Mouse (Mus musculus) liver, adult (tissue): ENCODE measurements around the gene Ccdc28a.

Experiments
- GATA4 ChIP-seq: IDR thresholded peaks from 2 replicates; pipeline ENCODE4 v1.6.1; 2014; ENCODE audit warnings: mild to moderate bottlenecking, low read length; ENCODE audit not compliant: insufficient replicate concordance

The Ccdc28a gene

DNA sequence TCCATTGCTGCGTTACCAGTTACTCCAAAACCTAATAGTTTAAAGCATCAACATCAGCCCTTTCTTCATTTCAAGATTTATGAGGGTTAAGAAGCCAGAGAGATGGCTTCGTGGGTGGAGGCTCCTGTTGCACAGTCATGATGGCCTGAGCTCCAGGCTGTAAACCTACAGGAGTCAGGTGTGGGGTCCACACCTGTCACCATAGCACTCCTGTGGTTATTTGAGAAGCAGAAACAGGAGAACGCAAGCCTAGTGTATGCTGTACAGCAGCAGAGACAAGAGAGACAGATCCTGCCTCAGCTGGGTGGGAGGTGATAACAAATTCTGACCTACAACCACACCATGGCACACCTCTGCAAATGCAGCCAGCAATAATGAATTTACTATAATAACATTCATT lies 32.4 kb downstream of the Ccdc28a start:
- TF ChIP-seq GATA4, result no peak

GRCm38 (mm10) chr10:18200656-18201055 lies 34.1 kb downstream of the Ccdc28a start:
- no peak for TF ChIP-seq GATA4

DNA sequence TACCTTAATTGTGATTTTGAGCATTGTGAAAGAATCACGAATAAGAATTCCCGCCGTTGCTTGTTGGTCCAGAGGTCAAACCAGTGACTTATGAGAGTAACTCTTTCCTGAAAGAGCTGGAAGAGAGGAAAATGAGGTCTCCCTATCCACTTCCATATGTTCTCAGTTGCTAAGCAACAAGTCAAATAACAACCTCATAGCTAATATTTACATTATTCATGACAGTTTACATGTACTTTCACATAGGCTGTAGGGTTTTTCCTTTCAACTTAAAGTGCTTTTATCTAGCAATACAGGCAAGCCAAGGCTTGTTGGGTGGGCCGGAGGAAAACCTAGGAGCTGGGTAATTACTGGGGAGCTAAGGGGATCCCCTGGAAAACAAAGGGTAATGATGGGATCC lies 34.9 kb downstream of the Ccdc28a start:
- TF ChIP-seq GATA4, result no peak

DNA sequence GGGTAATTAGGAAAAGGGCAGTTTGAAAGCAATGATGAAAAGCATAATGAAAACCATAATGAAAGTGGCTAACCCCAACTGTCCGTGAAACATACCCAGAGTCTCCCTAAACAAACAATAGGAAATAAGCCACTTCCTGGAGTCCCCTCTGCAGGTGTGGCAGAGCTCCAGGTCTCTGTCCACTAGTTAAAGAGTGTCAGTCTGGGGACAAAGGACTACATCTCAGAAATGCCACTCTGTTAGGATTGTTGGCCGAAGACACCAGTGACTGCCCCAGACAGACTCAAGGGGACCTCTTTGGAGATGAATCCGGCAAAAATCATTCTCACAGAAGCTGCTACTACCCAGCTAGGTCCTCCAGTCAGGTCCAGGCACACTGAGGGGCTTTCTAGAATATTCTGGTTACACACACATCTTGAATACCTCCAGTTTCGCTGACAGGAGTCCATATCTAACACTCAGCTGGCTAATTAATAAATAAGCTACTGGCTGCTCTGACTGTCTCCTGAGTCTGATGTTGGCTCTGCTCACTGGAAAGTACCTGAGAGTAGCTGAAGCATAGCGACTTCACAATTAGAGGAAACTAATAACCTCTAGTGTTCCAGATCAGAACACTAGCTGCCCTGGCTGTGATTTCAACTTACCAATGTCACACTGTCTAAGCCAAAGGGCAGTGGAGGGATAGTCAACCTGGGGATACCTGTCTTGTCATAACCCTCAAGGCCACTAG lies 36.3 kb downstream of the Ccdc28a start:
- TF ChIP-seq GATA4, result no peak

DNA sequence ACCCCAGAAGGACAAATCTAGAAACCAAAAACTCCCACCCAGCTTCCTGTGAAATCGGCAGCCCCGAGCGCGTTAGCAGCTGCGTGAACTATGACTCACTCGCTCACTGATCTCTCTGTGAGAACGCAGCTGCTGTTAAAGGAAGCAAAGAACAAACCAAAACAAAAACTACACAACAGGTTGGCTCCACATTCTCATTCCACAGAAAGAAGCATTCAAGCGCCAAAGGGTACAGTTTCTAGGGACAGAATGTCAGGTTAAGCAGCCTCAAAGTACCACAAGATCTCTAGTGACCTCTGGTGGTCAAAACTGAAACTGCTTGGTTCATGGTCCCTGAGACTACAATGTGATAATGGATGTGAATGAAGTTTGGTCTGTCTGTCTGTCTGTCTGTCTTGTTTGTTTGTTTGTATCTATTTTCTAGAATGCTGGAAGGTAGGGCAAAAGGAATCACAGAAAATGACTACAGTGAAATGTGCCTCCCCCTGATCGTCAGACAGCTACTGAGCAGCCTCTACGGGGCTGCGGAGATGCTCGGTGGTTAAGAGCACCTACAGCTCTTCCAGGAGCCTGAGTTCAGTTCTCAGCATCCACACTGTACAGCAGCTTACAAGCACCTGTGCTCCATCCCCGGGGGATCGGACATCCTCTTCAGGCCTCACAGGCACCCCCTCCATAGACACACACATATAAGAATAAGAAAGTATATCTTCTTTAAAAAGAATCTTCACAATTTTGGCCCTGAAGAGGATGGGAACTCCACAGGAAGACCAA lies 37.4 kb downstream of the Ccdc28a start:
- no peak for TF ChIP-seq GATA4

DNA sequence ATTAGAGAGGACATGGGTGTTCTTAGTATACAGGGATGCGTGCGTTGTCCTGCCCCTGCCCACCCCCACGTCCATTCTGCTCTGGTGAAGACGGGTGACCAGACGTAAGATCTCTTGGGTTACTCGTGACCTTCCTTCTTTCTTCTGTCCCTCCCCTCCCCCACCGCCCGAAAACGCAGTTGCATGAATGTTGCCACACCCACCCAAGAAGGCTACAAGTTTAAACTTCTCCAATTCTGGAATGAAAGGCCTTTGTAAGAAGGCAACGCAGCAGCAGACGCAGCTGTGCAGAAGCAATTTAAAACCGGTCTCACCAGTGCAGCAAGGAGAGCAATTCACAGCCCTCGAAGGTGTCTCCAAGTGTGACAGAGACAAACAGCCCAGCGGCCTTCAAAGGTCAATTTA lies 40.1 kb downstream of the Ccdc28a start:
- TF ChIP-seq GATA4, result no peak

DNA sequence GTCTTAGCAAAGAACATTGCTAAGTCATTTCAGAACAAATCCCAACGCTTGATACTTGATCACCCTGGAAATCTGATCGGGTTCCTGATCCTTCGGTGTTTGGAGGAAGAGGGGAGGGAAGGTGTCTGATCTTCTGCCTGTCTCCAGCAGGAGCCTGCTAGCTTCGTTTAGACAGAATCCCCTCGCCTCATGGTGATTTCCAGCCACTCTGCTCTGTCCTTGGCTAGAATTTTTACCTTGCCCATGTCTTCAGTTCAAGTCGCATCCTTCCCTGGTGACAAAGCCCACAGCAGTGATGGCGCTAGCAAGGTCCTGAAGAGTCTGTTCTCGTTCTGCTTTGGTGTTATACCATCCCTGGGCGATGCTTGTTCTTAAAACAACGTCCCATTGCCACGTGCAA lies 40.6 kb downstream of the Ccdc28a start:
- TF ChIP-seq GATA4, result no peak

- no peak for TF ChIP-seq GATA4
Measured at GRCm38 (mm10) chr10:18193221-18193620, 41.6 kb downstream of the Ccdc28a start.

GRCm38 (mm10) chr10:18191706-18192105 lies 43.1 kb downstream of the Ccdc28a start:
- no peak for TF ChIP-seq GATA4

- no peak for TF ChIP-seq GATA4
Measured at GRCm38 (mm10) chr10:18189498-18189897, 45.3 kb downstream of the Ccdc28a start.

DNA sequence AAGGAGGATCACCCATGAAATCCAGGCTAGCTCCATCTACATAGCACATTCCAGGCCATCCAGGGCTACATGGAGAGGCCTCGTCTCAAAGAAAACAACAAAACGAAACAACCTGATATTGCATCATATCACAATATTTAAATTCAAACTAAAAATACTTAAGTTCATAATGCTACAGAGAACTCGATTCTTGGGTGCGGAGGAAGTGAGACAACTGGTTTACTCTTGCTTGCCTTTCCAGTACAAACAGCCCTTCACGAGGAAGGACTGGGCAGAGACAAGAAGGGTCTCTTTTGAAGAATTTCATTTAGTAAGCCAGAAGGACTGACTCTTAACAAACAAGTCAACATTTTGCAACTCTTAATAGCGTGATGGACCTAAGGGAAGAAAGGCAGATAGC lies 46.2 kb downstream of the Ccdc28a start:
- no peak for TF ChIP-seq GATA4

- no peak for TF ChIP-seq GATA4
Measured at GRCm38 (mm10) chr10:18182246-18182645, 52.6 kb downstream of the Ccdc28a start.

DNA sequence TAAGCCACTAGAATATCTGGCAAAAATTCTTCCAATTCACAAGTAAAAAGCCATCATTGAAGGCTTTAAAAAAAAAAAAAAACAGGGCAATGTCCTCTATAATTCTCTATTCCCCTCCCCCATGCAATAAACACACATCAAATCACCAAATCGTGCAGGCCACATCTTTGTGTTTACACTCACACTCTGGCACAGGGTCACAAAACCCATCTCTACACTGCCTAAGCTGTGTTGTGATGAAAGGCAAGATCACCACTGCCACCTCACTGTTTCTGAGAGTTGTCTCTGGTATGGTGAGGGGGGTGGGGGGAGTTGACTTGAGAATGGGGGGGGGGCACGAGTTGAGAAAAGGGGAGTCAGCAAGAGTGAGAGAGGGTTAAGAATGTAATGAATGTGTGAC lies 57.5 kb downstream of the Ccdc28a start:
- TF ChIP-seq GATA4, result no peak

DNA sequence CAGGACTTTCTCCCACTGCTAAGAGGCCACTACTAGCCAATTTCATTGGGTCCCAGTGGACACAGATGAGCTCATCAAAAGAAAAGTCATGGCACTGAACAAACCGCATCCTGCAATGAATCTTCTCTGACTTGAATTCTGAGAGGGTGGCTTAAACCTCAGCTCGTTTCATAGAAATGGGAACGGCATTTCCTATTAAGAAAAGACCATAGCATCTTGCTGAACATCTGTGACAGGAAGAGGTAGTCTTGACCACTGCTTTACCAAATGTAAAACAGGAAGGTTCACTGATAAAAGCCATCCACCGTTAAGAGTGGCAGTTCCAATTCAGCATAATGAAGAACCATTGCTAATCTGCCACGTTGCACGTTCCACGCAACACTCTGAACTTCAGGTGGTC lies 58.1 kb downstream of the Ccdc28a start:
- no peak for TF ChIP-seq GATA4

DNA sequence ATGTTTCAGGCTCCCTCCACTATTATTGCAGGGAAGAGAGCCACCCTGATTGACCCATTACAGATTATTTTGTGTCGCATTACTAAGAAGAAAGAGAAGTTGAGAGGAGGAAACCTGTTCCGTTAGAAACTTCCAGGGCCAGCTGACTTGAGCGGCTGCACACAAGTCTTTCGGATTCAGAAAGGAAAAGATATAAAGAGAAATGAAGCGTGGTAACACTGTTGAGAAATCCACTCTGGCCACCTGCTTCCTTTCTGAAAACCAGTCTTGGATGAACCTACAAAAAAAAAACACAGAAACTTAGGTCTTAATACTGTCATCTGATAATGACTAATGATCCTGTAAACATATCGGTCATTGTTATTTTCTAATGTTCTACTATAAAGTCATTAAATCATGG lies 59.7 kb downstream of the Ccdc28a start:
- TF ChIP-seq GATA4, result no peak
